Mouse (Mus musculus): Measurements from ENCODE around the gene Lmln.
"Not testable (repeated sequence)": the region's sequence is repeated elsewhere in the genome, so short reads cannot be mapped to it uniquely, and the experiment has no call there.

- not testable (repeated sequence) for TF ChIP-seq CTCF (conservative IDR thresholded peaks at IDR 0.05; ENCODE audit: low read length); NANOG (IDR thresholded peaks at IDR 0.05; ENCODE audit: borderline replicate concordance, low read length)
Observed at GRCm38 (mm10) chr16:33139061-33139460, 76.7 kb downstream of the Lmln start.
